Mouse (Mus musculus) embryonic facial prominence, embryonic 14.5 days (tissue): ENCODE results near the gene Adad2. TPM values are rescaled to one million over a fixed set of nuclear protein-coding genes. Genes with fewer than 3 reads are reported as not detected.
A peak's percentile ranks its signal among the peaks of the same experiment; 100 is the strongest.

Source experiments
- ATAC-seq: fragments of 200-750 bp; cut with Nextera tagmentation; 2 replicates; pipeline ENCODE4 v1.8.0; 2017; ENCODE audit warnings: low read depth, moderate number of reproducible peaks, moderate TSS enrichment
- DNase-seq: peaks from one replicate; pipeline ENCODE4 v3.0.0-alpha.2; 2015; ENCODE audit warnings: low spot score
- H3K27ac ChIP-seq: fragments of 300-500 bp; sonication (generic); replicated peaks from 2 replicates; pipeline ENCODE4 v1.5.1; 2014; ENCODE audit warnings: low read depth, mild to moderate bottlenecking, low read length, moderate library complexity
- H3K27me3 ChIP-seq: fragments of 300-500 bp; sonication (generic); replicated peaks from 2 replicates; pipeline ENCODE4 v1.6.1; 2014; ENCODE audit warnings: low read length; ENCODE audit not compliant: control insufficient read depth, insufficient read depth
- H3K36me3 ChIP-seq: fragments of 300-500 bp; sonication (generic); 2 replicates; pipeline ENCODE4 v1.6.1; 2014; ENCODE audit warnings: low read length, mixed read lengths; ENCODE audit not compliant: control insufficient read depth, insufficient read depth
- H3K4me1 ChIP-seq: fragments of 300-500 bp; sonication (generic); 2 replicates; pipeline ENCODE4 v1.6.1; 2014; ENCODE audit warnings: antibody characterized with exemption, low read length; ENCODE audit not compliant: control insufficient read depth, insufficient read depth
- H3K4me2 ChIP-seq: fragments of 300-500 bp; sonication (generic); 2 replicates; pipeline ENCODE4 v1.6.1; 2014; ENCODE audit warnings: low read depth, mild to moderate bottlenecking, low read length, moderate library complexity, mixed read lengths
- H3K4me3 ChIP-seq: fragments of 300-500 bp; sonication (generic); 2 replicates; pipeline ENCODE4 v1.5.1; 2014; ENCODE audit warnings: low read depth, mild to moderate bottlenecking, low read length
- H3K9ac ChIP-seq: fragments of 300-500 bp; sonication (generic); 2 replicates; pipeline ENCODE4 v1.6.1; 2014; ENCODE audit warnings: low read depth, mild to moderate bottlenecking, low read length, moderate library complexity, mixed read lengths
- H3K9me3 ChIP-seq: fragments of 300-500 bp; sonication (generic); 2 replicates; pipeline ENCODE4 v1.6.1; 2016; ENCODE audit warnings: low read length; ENCODE audit not compliant: control insufficient read depth
- WGBS: fragments of 180-500 bp; shearing (Covaris S2); extraction: QIAGEN DNeasy Blood & Tissue Kit; methylation state at CpG from one replicate; pipeline ENCODE4 v1.1.7; 2014; 5-methylcytosine and 5-hydroxymethylcytosine counted together
- polyA plus RNA-seq: library from polyadenylated mRNA; unstranded; fragments of >200 nt; fragmentation: Nextera tagmentation; extraction: Ambion mirVana; gene quantifications from 2 replicates; pipeline ENCODE4 v1.2.1, GENCODE M21; 2014

The Adad2 gene
- polyA plus RNA-seq, 1 experiment from 2014 or later, result 0.14 TPM

GRCm38 (mm10) chr8:119627613-119628359 is 15.2 kb downstream of the Adad2 start:
- no peak overlapping the region for H3K27ac ChIP-seq
- H3K36me3 ChIP-seq, result no peaks in the 10 kb centered on the region
- ATAC-seq, result no peak
- no peak overlapping the region for H3K4me2 ChIP-seq
- 28% methylated on average over 10 of the region's 10 CpGs for whole genome bisulfite sequencing
- H3K27me3 ChIP-seq, result 0 out of 2 replicates have a peak, but pooled peaks cover 5% of the 10 kb centered on the region
- no peak overlapping the region for H3K4me3 ChIP-seq
- H3K9me3 ChIP-seq, result no peaks in the 10 kb centered on the region
- DNase-seq, result no peak
- H3K4me1 ChIP-seq, result no peaks in the 10 kb centered on the region
- no peak overlapping the region for H3K9ac ChIP-seq

GRCm38 (mm10) chr8:119630841-119631240 is 18.3 kb downstream of the Adad2 start:
- Histone ChIP-seq H3K36me3 (no peaks in the 10 kb centered on the region), H3K9me3 (no peaks in the 10 kb centered on the region), H3K27ac (no peak overlapping the region), H3K9ac (no peak overlapping the region), H3K4me3 (no peak overlapping the region), H3K4me1 (peaks cover 7% of the 10 kb centered on the region; the same call in 1 of the 2 replicates), H3K4me2 (no peak overlapping the region), H3K27me3 (peaks cover 11% of the 10 kb centered on the region; the same call in 1 of the 2 replicates)
- DNase-seq, result peak; percentile 40
- 33% methylated on average over 3 of the region's 3 CpGs for WGBS
- no peak; the same call in 1 of the 2 replicates for ATAC-seq

DNA sequence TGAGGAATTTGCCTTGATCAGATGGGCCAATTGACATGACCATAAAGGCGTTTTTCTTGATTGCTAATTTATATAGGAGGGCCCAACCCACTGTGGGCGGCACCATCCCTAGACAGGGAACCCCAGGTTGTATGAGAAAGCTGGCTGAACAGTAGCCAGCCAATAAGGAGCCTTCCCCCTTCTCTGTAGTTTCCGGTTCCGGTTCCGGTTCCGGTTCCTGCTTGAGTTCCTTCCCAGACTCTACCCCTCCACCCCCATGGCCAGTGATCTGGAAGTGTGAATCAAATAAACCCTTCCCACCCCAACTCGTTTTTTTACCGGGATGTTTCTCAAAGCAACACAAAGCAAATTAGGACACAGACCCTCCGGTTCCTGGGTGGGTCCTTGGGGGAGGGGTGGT is 19.7 kb downstream of the Adad2 start:
- 83% methylated on average over 9 of the region's 9 CpGs for WGBS
- H3K4me2 ChIP-seq, result no peak overlapping the region
- ATAC-seq (no peak), DNase-seq (no peak)
- H3K4me1 ChIP-seq, result peaks cover 7% of the 10 kb centered on the region; the same call in 1 of the 2 replicates
- peaks cover 11% of the 10 kb centered on the region; the same call in 1 of the 2 replicates for H3K27me3 ChIP-seq
- no peaks in the 10 kb centered on the region for H3K9me3 ChIP-seq
- H3K27ac ChIP-seq, result no peak overlapping the region
- no peak overlapping the region for H3K9ac ChIP-seq
- H3K36me3 ChIP-seq, result no peaks in the 10 kb centered on the region
- H3K4me3 ChIP-seq, result no peak overlapping the region

- peak overlapping the region; percentile 19; the same call in 1 of the 2 replicates for H3K4me2 ChIP-seq
- peaks cover 11% of the 10 kb centered on the region; the same call in 1 of the 2 replicates for H3K27me3 ChIP-seq
- H3K9me3 ChIP-seq, result no peaks in the 10 kb centered on the region
- no peak overlapping the region for H3K27ac ChIP-seq
- no peak overlapping the region for H3K9ac ChIP-seq
- peaks cover 7% of the 10 kb centered on the region; the same call in 1 of the 2 replicates for H3K4me1 ChIP-seq
- WGBS, result 58% methylated on average over 17 of the region's 29 CpGs
- no peaks in the 10 kb centered on the region for H3K36me3 ChIP-seq
- DNase-seq (no peak), ATAC-seq (no peak)
- H3K4me3 ChIP-seq, result no peak overlapping the region
Observed at GRCm38 (mm10) chr8:119632909-119633308, 20.4 kb downstream of the Adad2 start.

DNA sequence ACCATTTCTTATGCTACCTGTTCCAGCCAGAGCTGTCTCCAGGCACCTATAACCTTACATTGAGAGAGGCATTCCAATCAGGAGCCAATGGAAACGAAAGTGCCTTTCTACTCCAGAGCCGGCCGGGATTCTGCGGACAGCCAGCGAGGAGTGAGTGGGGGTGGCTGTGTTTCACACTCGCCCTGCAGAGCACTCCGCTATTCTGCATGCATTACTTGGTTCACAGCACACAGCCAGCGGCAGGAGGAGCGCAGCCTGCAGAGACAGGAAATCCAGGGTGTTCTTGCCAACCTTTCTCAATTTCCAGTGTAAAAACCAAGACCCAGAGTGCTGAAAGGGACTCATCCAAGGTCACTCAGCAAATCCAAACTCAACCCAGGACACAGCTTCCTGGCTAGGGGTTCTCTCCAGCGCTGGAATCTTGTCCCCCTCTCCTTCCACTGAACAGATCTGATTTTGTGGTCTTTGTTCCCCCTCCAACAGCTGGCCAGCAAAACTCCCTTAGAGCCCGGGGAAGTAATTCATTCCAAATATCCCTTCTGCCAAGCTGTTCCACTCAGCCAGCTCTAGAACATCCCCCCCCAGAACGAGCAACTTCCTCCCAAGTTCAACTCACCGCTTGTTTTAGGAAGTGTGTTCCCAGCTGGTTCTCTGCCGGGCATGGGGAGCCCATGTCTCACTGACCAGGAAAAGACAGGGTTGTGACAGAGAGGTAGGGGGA is 22.2 kb downstream of the Adad2 start:
- Histone ChIP-seq H3K9me3 (no peaks in the 10 kb centered on the region), H3K27ac (no peak overlapping the region; the same call in 1 of the 2 replicates), H3K4me2 (no peak overlapping the region), H3K4me3 (no peak overlapping the region), H3K36me3 (no peaks in the 10 kb centered on the region), H3K4me1 (peaks cover 7% of the 10 kb centered on the region; the same call in 1 of the 2 replicates), H3K27me3 (peaks cover 11% of the 10 kb centered on the region; the same call in 1 of the 2 replicates), H3K9ac (no peak overlapping the region)
- 26% methylated on average over 14 of the region's 14 CpGs for WGBS
- DNase-seq (peak; percentile 66), ATAC-seq (peak; percentile 47)

GRCm38 (mm10) chr8:119635378-119635777 is 22.8 kb downstream of the Adad2 start, which contains the start of gene Kcng4:
Gene Kcng4 (minus strand): TSS chr8:119635680.
- WGBS, result 24% methylated on average over 6 of the region's 6 CpGs
- H3K27me3 ChIP-seq, result peaks cover 11% of the 10 kb centered on the region; the same call in 1 of the 2 replicates
- peaks cover 7% of the 10 kb centered on the region; the same call in 1 of the 2 replicates for H3K4me1 ChIP-seq
- no peak within 1 kb of the TSS; the same call in 1 of the 2 replicates for H3K4me2 ChIP-seq
- DNase-seq (peak; percentile 35), ATAC-seq (0 out of 2 replicates have a peak, but pooled peaks have one; percentile 41)
- no peak within 1 kb of the TSS; the same call in 1 of the 2 replicates for H3K27ac ChIP-seq
- H3K4me3 ChIP-seq, result no peak within 1 kb of the TSS
- no peak within 1 kb of the TSS for H3K9ac ChIP-seq
- no peaks in the 10 kb centered on the region for H3K36me3 ChIP-seq
- H3K9me3 ChIP-seq, result no peaks in the 10 kb centered on the region

GRCm38 (mm10) chr8:119635958-119636357 is 23.4 kb downstream of the Adad2 start:
- no peak overlapping the region for H3K4me3 ChIP-seq
- 47% methylated on average over 2 of the region's 2 CpGs for WGBS

GRCm38 (mm10) chr8:119636766-119637165 is 24.2 kb downstream of the Adad2 start:
- H3K4me2 ChIP-seq, result no peak overlapping the region
- ATAC-seq, result no peak
- H3K4me1 ChIP-seq, result peaks cover 7% of the 10 kb centered on the region; the same call in 1 of the 2 replicates
- H3K9ac ChIP-seq, result no peak overlapping the region
- no peaks in the 10 kb centered on the region for H3K36me3 ChIP-seq
- WGBS, result 60% methylated on average over 7 of the region's 7 CpGs
- H3K4me3 ChIP-seq, result no peak overlapping the region
- no peaks in the 10 kb centered on the region for H3K9me3 ChIP-seq
- peaks cover 11% of the 10 kb centered on the region; the same call in 1 of the 2 replicates for H3K27me3 ChIP-seq
- DNase-seq, result no peak
- no peak overlapping the region for H3K27ac ChIP-seq

More at GRCm38 (mm10) chr8:119635958-119636357, 23.4 kb downstream of the Adad2 start:
- Histone ChIP-seq H3K4me1 (peaks cover 7% of the 10 kb centered on the region; the same call in 1 of the 2 replicates), H3K9ac (no peak overlapping the region), H3K27me3 (peaks cover 11% of the 10 kb centered on the region; the same call in 1 of the 2 replicates), H3K4me2 (no peak overlapping the region), H3K36me3 (no peaks in the 10 kb centered on the region), H3K9me3 (no peaks in the 10 kb centered on the region), H3K27ac (no peak overlapping the region)
- ATAC-seq (no peak), DNase-seq (no peak)
